In the genomic region with DNA sequence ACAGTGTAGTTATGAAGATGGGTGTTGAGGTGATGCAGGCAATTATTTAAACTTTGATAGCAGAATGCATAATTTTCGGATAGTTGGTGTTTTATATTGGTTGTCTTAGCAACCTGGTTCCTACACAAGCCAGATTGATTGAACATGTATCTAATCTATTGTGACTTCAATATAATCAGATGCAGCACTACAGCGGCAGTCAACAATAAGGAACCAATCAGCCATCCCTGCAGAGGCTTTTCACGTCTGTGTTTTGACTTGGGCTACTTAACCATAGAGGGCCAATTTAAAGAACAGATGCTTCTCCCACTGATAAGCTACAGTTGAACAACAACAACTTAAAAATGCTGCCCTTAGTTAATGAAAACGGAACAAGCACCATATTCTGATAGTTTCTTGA, we compare ENCODE assay signal across 19 mouse cellular contexts.
"Had no signal": no experiment of that assay in that cellular context is flagged by ENCODE, and none has a peak within 500 bp of the region (broad histone marks: within the 10 kb centered on the region; RNA-seq: fewer than 3 reads in every experiment).

No protein-coding gene starts in this region.

- H3K27ac ChIP-seq: liver, embryonic 12.5 days; liver, embryonic 14.5 days; midbrain, embryonic 13.5 days; neural tube, embryonic 13.5 days; neural tube, embryonic 15.5 days; stomach, embryonic 15.5 days; stomach, postnatal 0 days had no signal

- DNase-seq: lung, adult 18-20 months; lung, embryonic 14.5 days; lung, postnatal 10 days; lung, postnatal 4 days; right cerebral cortex, adult 18-20 months; right cerebral cortex, postnatal 25 days; right cerebral cortex, postnatal 4 days; thymus, adult 2 months; thymus, postnatal 25 days; thymus, postnatal 4 days had no signal

- H3K36me3 ChIP-seq: liver, embryonic 12.5 days; midbrain, embryonic 13.5 days; neural tube, embryonic 13.5 days; neural tube, embryonic 15.5 days; stomach, embryonic 15.5 days had no signal

- H3K4me1 ChIP-seq: liver, embryonic 12.5 days; midbrain, embryonic 13.5 days; neural tube, embryonic 13.5 days had no signal

- ATAC-seq: liver, embryonic 12.5 days; midbrain, embryonic 13.5 days; midbrain, embryonic 16.5 days had no signal

- H3K4me2 ChIP-seq: liver, embryonic 12.5 days; lung, embryonic 14.5 days; midbrain, embryonic 13.5 days; neural tube, embryonic 13.5 days; neural tube, embryonic 15.5 days; stomach, embryonic 15.5 days had no signal

- H3K27me3 ChIP-seq: liver, embryonic 12.5 days; midbrain, embryonic 13.5 days; neural tube, embryonic 13.5 days; neural tube, embryonic 15.5 days; stomach, embryonic 15.5 days had no signal

- H3K4me3 ChIP-seq: liver, embryonic 12.5 days; midbrain, embryonic 13.5 days; myocyte; neural tube, embryonic 13.5 days; neural tube, embryonic 15.5 days; stomach, embryonic 15.5 days had no signal

- H3K9ac ChIP-seq: liver, embryonic 12.5 days; liver, embryonic 14.5 days; lung, embryonic 14.5 days; midbrain, embryonic 13.5 days; neural tube, embryonic 13.5 days; neural tube, embryonic 15.5 days; stomach, embryonic 15.5 days had no signal

- H3K9me3 ChIP-seq: liver, embryonic 12.5 days; midbrain, embryonic 13.5 days; neural tube, embryonic 13.5 days; neural tube, embryonic 15.5 days; stomach, embryonic 15.5 days had no signal
